Mouse (Mus musculus) liver, embryonic 14.5 days (tissue): ENCODE data around the gene Ptgr2. TPM values are rescaled to one million over a fixed set of nuclear protein-coding genes. Genes with fewer than 3 reads are reported as not detected.

Source experiments
- ATAC-seq: fragments of 200-750 bp; cut with Nextera tagmentation; 2 replicates; pipeline ENCODE4 v1.8.0; 2017; ENCODE audit warnings: moderate number of reproducible peaks, mild to moderate bottlenecking, moderate library complexity; ENCODE audit not compliant: insufficient read depth
- DNase-seq, 3 experiments: peaks; one replicate each; pipeline ENCODE4 v3.0.0-alpha.2; 2012 to 2013; ENCODE audit warnings: low read depth in 3 of 3, low spot score in 3 of 3
- H3K27ac ChIP-seq: fragments of 300-500 bp; sonication (generic); 2 replicates; pipeline ENCODE4 v1.5.1; 2014; ENCODE audit warnings: moderate library complexity, mild to moderate bottlenecking, control low read depth, inconsistent platforms
- H3K27me3 ChIP-seq: fragments of 300-500 bp; sonication (generic); 2 replicates; pipeline ENCODE4 v1.6.1; 2014; ENCODE audit warnings: mild to moderate bottlenecking, low read length, moderate library complexity; ENCODE audit not compliant: control insufficient read depth, insufficient read depth
- H3K36me3 ChIP-seq: fragments of 300-500 bp; sonication (generic); replicated peaks from 2 replicates; pipeline ENCODE4 v1.6.1; 2014; ENCODE audit warnings: low read depth; ENCODE audit not compliant: control insufficient read depth, insufficient read depth
- H3K4me1 ChIP-seq, 2 experiments: fragments of 200-500 bp in 1 of 2; fragments of 300-500 bp in 1 of 2; sonication (generic) in 1 of 2; replicated peaks; 2 replicates each; pipeline ENCODE4 v1.6.1; 2012 to 2014; ENCODE audit warnings: antibody characterized with exemption in 1 of 2, inconsistent platforms in 1 of 2, low read length in 1 of 2; ENCODE audit not compliant: control insufficient read depth in 2 of 2, insufficient read depth in 2 of 2
- H3K4me2 ChIP-seq: fragments of 300-500 bp; sonication (generic); 2 replicates; pipeline ENCODE4 v1.6.1; 2014; ENCODE audit warnings: low read depth, mild to moderate bottlenecking, control low read depth, moderate library complexity
- H3K4me3 ChIP-seq, 2 experiments: fragments of 200-500 bp in 1 of 2; fragments of 300-500 bp in 1 of 2; sonication (generic) in 1 of 2; 2 replicates each; pipeline ENCODE4 v1.5.1; 2012 to 2014; ENCODE audit warnings: low read depth in 2 of 2, low read length in 2 of 2, mild to moderate bottlenecking in 2 of 2, control low read depth in 1 of 2, inconsistent platforms in 1 of 2, moderate library complexity in 1 of 2; ENCODE audit not compliant: insufficient read depth in 1 of 2
- H3K9ac ChIP-seq: fragments of 300-500 bp; sonication (generic); replicated peaks from 2 replicates; pipeline ENCODE4 v1.6.1; 2014; ENCODE audit warnings: mild to moderate bottlenecking, control low read depth, moderate library complexity
- H3K9me3 ChIP-seq: fragments of 300-500 bp; sonication (generic); 2 replicates; pipeline ENCODE4 v1.6.1; 2016; ENCODE audit warnings: low read length, mixed read lengths; ENCODE audit not compliant: control insufficient read depth
- CTCF ChIP-seq: IDR thresholded peaks from 2 replicates; pipeline ENCODE4 v1.5.1; 2016; ENCODE audit warnings: antibody characterized with exemption, low read depth, control low read depth
- EP300 ChIP-seq: IDR thresholded peaks from 2 replicates; pipeline ENCODE4 v1.6.1; 2016; ENCODE audit warnings: antibody characterized with exemption, low read depth
- WGBS: fragments of 180-500 bp; shearing (Covaris S2); extraction: QIAGEN DNeasy Blood & Tissue Kit; methylation state at CpG from one replicate; pipeline ENCODE4 v1.1.7; 2014; ENCODE audit not compliant: insufficient replicate concordance; 5-methylcytosine and 5-hydroxymethylcytosine counted together
- polyA plus RNA-seq, 2 experiments: library from polyadenylated mRNA; depleted of rRNA in 1 of 2; stranded (reverse) in 1 of 2; unstranded in 1 of 2; fragments of >200 nt; fragmentation: Nextera tagmentation in 1 of 2; extraction: Ambion mirVana in 1 of 2; gene quantifications; 2 replicates each; pipeline versions ENCODE4 v1.2.1 to v1.2.3; 2012 to 2014

Ptgr2 gene
- polyA plus RNA-seq, 2 experiments, result 13.3 to 22.9 TPM

DNA sequence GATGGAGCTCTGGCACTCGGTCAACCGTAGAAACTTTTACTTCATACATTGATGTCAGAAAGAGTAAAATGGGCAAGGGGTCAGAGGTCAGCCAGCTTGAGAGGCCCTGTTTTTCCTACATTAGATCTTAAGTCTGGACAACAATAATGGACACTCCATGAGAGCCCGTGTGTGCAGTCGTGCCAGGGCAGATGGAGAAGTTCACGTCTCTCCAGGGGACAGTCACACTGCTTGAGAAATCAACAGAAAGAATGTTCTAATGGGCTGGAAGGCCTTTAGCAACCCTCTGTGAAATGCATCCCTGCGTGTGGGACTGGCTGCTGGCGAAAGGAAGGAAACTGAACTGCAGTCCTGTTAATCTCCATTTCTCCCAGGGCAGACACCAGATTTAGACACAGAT is 24.7 kb upstream of the Ptgr2 start:
- Histone ChIP-seq H3K4me3 (no peak overlapping the region), H3K4me2 (no peak overlapping the region), H3K4me1 (peaks cover 2 to 5% of the 10 kb centered on the region in 2 experiments; a peak in 1 of 4 replicates), H3K36me3 (no peaks in the 10 kb centered on the region), H3K27ac (no peak overlapping the region), H3K9me3 (no peaks in the 10 kb centered on the region), H3K9ac (no peak overlapping the region), H3K27me3 (no peaks in the 10 kb centered on the region)
- DNase-seq (no peak), ATAC-seq (no peak)
- 72% methylated on average over 7 of the region's 7 CpGs for WGBS
- TF ChIP-seq EP300 (no peak), CTCF (no peak)

DNA sequence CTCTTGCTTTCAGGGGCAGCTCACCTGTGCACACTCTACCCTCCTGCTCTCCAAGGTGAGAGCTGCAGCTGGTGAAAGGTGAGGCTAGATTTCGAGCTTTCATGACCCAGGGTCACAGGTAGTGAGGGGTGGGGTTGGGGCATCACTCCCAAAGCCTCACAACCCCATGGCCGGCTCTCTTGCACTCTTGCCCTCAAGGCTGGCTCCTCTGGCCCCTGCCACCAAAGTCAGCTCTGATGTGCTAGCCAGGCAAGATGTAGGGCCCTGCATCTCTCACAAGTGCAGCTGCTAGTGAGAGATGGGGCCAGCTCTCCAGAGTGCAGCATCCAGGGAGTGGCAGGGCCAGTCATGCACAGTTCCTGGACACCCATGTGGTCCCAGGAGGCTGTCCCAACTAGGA is 17.8 kb upstream of the Ptgr2 start:
- H3K4me3 ChIP-seq, result no peak overlapping the region
- H3K36me3 ChIP-seq, result no peaks in the 10 kb centered on the region
- no peak overlapping the region for H3K9ac ChIP-seq
- no peaks in the 10 kb centered on the region for H3K4me1 ChIP-seq
- TF ChIP-seq EP300, result no peak
- no peak for TF ChIP-seq CTCF
- no peak overlapping the region for H3K27ac ChIP-seq
- no peaks in the 10 kb centered on the region for H3K9me3 ChIP-seq
- H3K4me2 ChIP-seq, result no peak overlapping the region
- H3K27me3 ChIP-seq, result no peaks in the 10 kb centered on the region
- 31% methylated on average over 2 of the region's 2 CpGs for WGBS
- ATAC-seq, result no peak
- DNase-seq, result no peak

DNA sequence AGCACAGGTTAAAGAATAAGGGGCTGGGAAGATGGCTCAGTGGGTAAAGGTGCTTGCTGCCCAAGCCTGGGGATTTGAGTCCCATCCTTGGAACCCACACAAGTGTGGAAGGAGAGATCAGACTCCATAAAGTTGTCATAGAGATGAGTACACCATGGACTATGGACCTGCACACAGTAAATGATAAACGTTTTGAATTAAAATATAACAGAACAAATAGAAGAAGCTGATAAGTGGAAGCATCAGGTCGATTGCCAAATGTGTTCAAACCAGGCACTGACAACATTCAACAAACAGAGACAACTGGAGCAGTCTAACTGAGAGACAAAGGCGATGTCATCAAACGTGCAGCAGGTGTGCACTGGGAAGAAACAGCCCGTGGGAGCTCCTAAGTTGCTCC is 11.7 kb upstream of the Ptgr2 start:
- WGBS, result 53% methylated on average over 5 of the region's 5 CpGs
- DNase-seq, result no peak
- Histone ChIP-seq H3K27me3 (no peaks in the 10 kb centered on the region), H3K4me3 (no peak overlapping the region), H3K9me3 (no peaks in the 10 kb centered on the region), H3K36me3 (no peaks in the 10 kb centered on the region), H3K27ac (no peak overlapping the region), H3K9ac (no peak overlapping the region), H3K4me1 (0 out of 4 replicates have a peak, but pooled peaks cover 0 to 2% of the 10 kb centered on the region in 2 experiments), H3K4me2 (no peak overlapping the region)
- no peak for ATAC-seq
- TF ChIP-seq CTCF, result no peak
- TF ChIP-seq EP300, result no peak

DNA sequence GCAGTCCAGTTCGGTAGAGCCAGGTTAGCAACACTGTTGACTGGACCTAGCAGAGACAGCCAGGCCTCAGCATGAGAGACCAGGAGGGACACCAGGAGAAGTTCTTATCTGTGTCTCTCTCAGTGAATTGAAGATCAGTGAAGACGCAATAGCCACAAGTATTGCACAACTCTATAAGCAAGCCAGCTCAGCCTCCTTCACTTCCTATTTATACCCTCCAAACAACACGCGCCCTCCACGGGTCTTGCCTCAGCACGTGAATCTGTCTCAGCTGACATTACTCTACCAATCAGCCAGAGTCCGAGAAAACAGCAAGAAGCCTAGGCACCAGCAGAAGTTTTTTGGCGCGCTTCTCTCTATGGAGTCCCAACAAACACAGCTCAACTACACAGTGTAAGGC is 9.7 kb upstream of the Ptgr2 start:
- Histone ChIP-seq H3K4me2 (no peak overlapping the region), H3K27me3 (no peaks in the 10 kb centered on the region), H3K9ac (no peak overlapping the region), H3K4me3 (no peak overlapping the region), H3K27ac (no peak overlapping the region), H3K4me1 (0 out of 4 replicates have a peak, but pooled peaks cover 0 to 2% of the 10 kb centered on the region in 2 experiments), H3K36me3 (no peaks in the 10 kb centered on the region), H3K9me3 (no peaks in the 10 kb centered on the region)
- ATAC-seq, result no peak
- DNase-seq, result peak in 2 of 3 experiments; percentile 20 to 38
- WGBS, result 40% methylated on average over 9 of the region's 9 CpGs
- no peak for TF ChIP-seq EP300
- TF ChIP-seq CTCF, result no peak

DNA sequence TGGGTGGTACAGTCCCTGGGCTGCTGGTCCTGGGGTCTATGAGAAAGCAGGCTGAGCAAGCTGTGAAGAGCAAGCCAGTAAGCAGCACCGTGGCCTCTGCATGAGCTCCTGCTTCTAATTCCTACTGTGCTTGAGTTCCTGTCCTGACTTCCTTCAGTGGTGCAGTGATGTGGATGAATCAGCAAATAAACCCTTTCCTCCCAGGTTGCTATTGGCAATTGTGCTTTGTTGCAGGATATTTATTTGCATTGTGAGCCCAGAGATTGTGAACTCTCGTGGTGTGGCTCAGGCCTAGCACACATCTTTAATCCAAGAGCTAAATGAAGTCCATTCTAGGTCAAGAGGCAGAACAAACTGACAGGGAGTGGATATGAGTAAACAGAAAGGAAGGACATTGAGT is 8.7 kb upstream of the Ptgr2 start:
- no peak overlapping the region for H3K4me2 ChIP-seq
- no peak overlapping the region for H3K4me3 ChIP-seq
- TF ChIP-seq CTCF (no peak), EP300 (no peak)
- no peak overlapping the region for H3K9ac ChIP-seq
- H3K9me3 ChIP-seq, result no peaks in the 10 kb centered on the region
- H3K27me3 ChIP-seq, result no peaks in the 10 kb centered on the region
- 61% methylated on average over 2 of the region's 2 CpGs for WGBS
- ATAC-seq, result no peak
- DNase-seq, result no peak
- no peaks in the 10 kb centered on the region for H3K36me3 ChIP-seq
- 0 out of 4 replicates have a peak, but pooled peaks cover 0 to 2% of the 10 kb centered on the region in 2 experiments for H3K4me1 ChIP-seq
- H3K27ac ChIP-seq, result no peak overlapping the region
